Mouse (Mus musculus) lung, embryonic 14.5 days (tissue): ENCODE data around the gene Dmrtc2. TPM values are rescaled to one million over a fixed set of nuclear protein-coding genes. Genes with fewer than 3 reads are reported as not detected.
"Not testable (repeated sequence)": the region's sequence is repeated elsewhere in the genome, so short reads cannot be mapped to it uniquely, and the experiment has no call there.

Experiments used
- ATAC-seq: fragments of 200-750 bp; cut with Nextera tagmentation; 2 replicates; pipeline ENCODE4 v1.8.0; 2017; ENCODE audit warnings: mild to moderate bottlenecking, moderate TSS enrichment, moderate library complexity; ENCODE audit not compliant: insufficient read depth
- DNase-seq: peaks from one replicate; pipeline ENCODE4 v3.0.0-alpha.2; 2015
- H3K27ac ChIP-seq: fragments of 300-500 bp; sonication (generic); 2 replicates; pipeline ENCODE4 v1.5.1; 2014; ENCODE audit warnings: low read depth, mild to moderate bottlenecking, moderate library complexity
- H3K27me3 ChIP-seq: fragments of 300-500 bp; sonication (generic); 2 replicates; pipeline ENCODE4 v1.6.1; 2014; ENCODE audit warnings: low read length, control low read depth; ENCODE audit not compliant: insufficient read depth
- H3K36me3 ChIP-seq: fragments of 300-500 bp; sonication (generic); 2 replicates; pipeline ENCODE4 v1.6.1; 2014; ENCODE audit warnings: control low read depth; ENCODE audit not compliant: insufficient read depth
- H3K4me1 ChIP-seq: fragments of 300-500 bp; sonication (generic); 2 replicates; pipeline ENCODE4 v1.6.1; 2014; ENCODE audit warnings: antibody characterized with exemption, control low read depth; ENCODE audit not compliant: insufficient read depth
- H3K4me2 ChIP-seq: fragments of 300-500 bp; sonication (generic); 2 replicates; pipeline ENCODE4 v1.6.1; 2014; ENCODE audit warnings: mild to moderate bottlenecking
- H3K4me3 ChIP-seq: fragments of 300-500 bp; sonication (generic); 2 replicates; pipeline ENCODE4 v1.5.1; 2014; ENCODE audit warnings: low read depth, low read length
- H3K9ac ChIP-seq: fragments of 300-500 bp; sonication (generic); 2 replicates; pipeline ENCODE4 v1.6.1; 2014
- H3K9me3 ChIP-seq: fragments of 300-500 bp; sonication (generic); 2 replicates; pipeline ENCODE4 v1.6.1; 2016; ENCODE audit warnings: low read depth, low read length, control low read depth
- CTCF ChIP-seq: IDR thresholded peaks from 2 replicates; pipeline ENCODE4 v1.5.1; 2016; ENCODE audit warnings: antibody characterized with exemption, low read depth
- WGBS: fragments of 180-500 bp; shearing (Covaris S2); extraction: QIAGEN DNeasy Blood & Tissue Kit; methylation state at CpG from one replicate; pipeline ENCODE4 v1.1.7; 2014; 5-methylcytosine and 5-hydroxymethylcytosine counted together
- polyA plus RNA-seq: library from polyadenylated mRNA; unstranded; fragments of >200 nt; fragmentation: Nextera tagmentation; extraction: Ambion mirVana; gene quantifications from 2 replicates; pipeline ENCODE4 v1.2.1, GENCODE M21; 2014

Dmrtc2 gene
- not detected in 2 replicates for polyA plus RNA-seq

DNA sequence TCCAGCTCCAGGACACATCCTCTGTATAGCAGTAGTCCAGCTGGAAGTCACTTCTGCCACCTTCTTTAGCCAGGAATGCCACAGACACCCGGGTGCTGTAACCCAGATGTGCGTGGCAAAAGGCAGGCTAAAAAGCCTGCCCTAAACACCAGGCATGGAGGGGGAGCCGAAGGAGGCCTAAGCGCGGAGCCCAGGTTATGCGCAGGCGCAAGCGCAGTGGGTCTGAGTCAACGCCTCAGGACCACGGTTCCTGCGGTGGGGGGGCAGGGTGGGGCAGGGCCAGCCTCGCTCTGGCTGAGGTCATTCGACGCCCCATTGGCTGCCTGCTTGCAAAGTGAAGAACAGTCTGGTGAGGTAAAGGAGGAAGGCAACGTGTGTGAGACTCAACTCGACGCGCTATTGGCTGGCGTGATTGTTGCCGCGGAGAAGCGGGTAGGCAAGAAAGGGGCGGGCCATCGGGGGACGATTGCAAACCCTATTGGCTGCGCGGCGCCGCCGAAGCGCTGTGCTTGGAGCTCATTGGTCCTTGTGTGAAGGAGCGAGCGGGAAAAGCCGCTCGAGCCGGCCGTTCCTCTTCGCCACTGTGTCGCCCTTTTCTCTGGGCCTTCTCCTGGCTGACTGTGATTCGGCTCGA lies at the start of gene Dmrtc2, which contains the start of gene Lypd4:
Gene Dmrtc2 (plus strand): TSS at position 526 of the 634 bp plus-strand sequence.
Gene Lypd4 (minus strand): TSS at position 410 of the 634 bp plus-strand sequence.
- no peak within 1 kb of the TSS for H3K9ac ChIP-seq
- WGBS = 44% methylated on average over 39 of the region's 41 CpGs
- no peak for ATAC-seq

DNA sequence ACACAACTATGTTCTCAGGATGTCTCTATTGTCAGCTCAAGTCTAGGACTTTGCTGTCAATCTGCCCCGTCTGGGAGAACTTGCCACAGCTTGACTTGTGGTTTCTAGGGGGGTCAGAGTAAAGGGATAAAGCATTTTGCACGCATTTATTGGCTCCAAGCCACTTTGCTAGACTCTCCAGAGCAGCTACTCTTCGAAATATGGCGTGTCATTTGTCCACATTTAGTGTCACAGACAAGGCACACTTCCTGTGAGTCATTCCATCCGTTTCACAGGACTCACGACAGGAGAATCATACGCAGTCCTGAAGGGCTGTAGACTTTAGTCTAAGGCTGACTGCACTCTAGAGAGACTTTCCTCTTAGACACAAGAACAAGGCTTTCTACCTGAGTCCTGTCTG lies 45.4 kb upstream of the Dmrtc2 start:
- Histone ChIP-seq H3K27ac (no peak overlapping the region), H3K9me3 (no peaks in the 10 kb centered on the region), H3K9ac (no peak overlapping the region), H3K4me3 (no peak overlapping the region), H3K36me3 (no peaks in the 10 kb centered on the region), H3K4me1 (no peaks in the 10 kb centered on the region), H3K4me2 (no peak overlapping the region), H3K27me3 (no peaks in the 10 kb centered on the region)
- no peak for TF ChIP-seq CTCF
- DNase-seq (no peak), ATAC-seq (no peak)
- WGBS = 54% methylated on average over 7 of the region's 7 CpGs

More for the DNA sequence above, at the start of gene Dmrtc2, which contains the start of gene Lypd4:
- H3K9me3 ChIP-seq = no peaks in the 10 kb centered on the region
- H3K4me2 ChIP-seq = no peak within 1 kb of the TSS
- H3K4me1 ChIP-seq = no peaks in the 10 kb centered on the region
- H3K27ac ChIP-seq = no peak within 1 kb of the TSS
- no peaks in the 10 kb centered on the region for H3K36me3 ChIP-seq
- TF ChIP-seq CTCF = no peak
- no peaks in the 10 kb centered on the region; the same call in none of the 2 replicates for H3K27me3 ChIP-seq
- DNase-seq = no peak
- no peak within 1 kb of the TSS for H3K4me3 ChIP-seq

DNA sequence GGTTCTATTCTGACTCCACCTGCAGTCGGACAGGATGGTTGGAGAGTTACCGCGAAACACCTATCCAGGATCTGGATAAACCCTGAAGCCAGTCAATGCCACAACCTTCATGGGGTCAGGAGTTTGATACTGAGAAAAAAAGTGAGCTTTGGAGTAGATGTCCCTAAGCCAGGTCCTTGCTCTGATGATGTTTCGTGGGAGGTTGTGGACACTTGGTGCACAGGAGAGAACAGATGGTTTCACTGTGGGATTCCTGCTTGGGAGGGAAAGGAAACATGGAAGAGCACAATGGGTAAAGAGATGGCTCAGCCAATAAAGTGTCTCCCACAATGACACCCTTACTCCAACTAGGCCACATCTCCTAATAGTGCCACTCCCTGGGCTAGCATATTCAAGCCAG lies 42.7 kb upstream of the Dmrtc2 start:
- H3K36me3 ChIP-seq = no peaks in the 10 kb centered on the region
- no peak overlapping the region for H3K27ac ChIP-seq
- WGBS = 91% methylated on average over 4 of the region's 4 CpGs
- H3K4me3 ChIP-seq = no peak overlapping the region
- DNase-seq = no peak
- no peak for TF ChIP-seq CTCF
- H3K4me2 ChIP-seq = no peak overlapping the region
- no peak overlapping the region for H3K9ac ChIP-seq
- no peaks in the 10 kb centered on the region for H3K27me3 ChIP-seq
- H3K9me3 ChIP-seq = no peaks in the 10 kb centered on the region
- no peak for ATAC-seq
- no peaks in the 10 kb centered on the region for H3K4me1 ChIP-seq

DNA sequence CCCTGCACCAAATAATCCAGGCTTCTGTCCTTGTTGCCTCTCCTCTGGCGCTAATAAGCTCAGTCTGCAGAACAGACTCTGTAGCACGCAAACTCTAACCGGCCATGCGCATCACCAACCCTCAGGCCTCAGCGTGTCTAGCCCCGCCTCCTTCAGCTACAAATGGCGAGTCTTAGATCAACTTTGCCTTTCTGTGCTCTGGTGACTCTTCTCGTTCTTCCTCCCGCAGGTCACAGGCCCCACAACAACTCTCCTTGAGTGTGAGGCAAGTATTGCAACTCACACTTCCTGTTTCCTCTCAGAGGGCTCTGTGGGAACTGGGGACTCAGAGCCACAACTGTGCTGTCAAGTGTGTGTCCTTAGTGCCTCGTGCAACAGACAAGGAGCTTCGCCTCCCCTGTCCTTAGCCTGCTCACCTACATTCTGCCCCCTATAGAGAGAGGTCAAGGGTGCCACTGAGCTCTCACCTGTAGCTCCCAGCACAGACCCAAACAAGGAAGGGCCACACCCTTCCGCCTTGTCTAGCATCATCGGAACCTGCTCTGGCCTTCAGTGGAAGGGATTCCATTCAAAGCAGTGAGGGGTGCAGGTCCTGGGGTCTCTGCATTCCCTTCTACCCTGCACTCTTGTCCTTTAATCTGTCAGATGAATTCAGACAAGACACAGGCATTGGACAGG lies 31.0 kb upstream of the Dmrtc2 start:
- ATAC-seq, H3K4me3 ChIP-seq, DNase-seq, H3K4me2 ChIP-seq, H3K27me3 ChIP-seq, H3K9ac ChIP-seq, H3K36me3 ChIP-seq, H3K9me3 ChIP-seq, H3K27ac ChIP-seq, H3K4me1 ChIP-seq: not testable (repeated sequence)
- WGBS = 60% methylated on average over 11 of the region's 13 CpGs

DNA sequence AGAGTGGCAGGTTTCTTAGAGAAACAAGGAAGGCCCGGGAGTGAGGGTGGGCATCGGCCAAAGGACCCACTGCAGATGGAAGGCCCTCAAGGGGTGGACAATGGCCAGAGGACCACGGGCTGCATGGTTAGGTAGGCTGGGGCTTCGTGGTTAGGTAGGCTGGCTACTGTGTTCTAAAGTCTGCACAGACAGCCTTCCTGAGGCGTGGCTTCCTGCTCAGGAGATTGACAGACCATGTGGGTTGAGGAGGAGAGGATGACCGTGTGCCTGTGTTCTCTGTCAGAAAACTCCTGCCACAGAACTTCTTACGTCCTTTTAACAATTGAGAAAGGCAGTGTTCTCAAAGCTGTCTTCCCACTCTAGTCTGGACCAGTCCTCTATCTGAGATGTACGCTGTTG lies 30.4 kb upstream of the Dmrtc2 start:
- Histone ChIP-seq H3K4me1 (no peaks in the 10 kb centered on the region), H3K9ac (no peak overlapping the region), H3K9me3 (no peaks in the 10 kb centered on the region), H3K27ac (no peak overlapping the region), H3K36me3 (no peaks in the 10 kb centered on the region), H3K4me2 (no peak overlapping the region), H3K4me3 (no peak overlapping the region), H3K27me3 (no peaks in the 10 kb centered on the region)
- ATAC-seq = no peak
- no peak for DNase-seq
- TF ChIP-seq CTCF = no peak
- 75% methylated on average over 8 of the region's 8 CpGs for WGBS

DNA sequence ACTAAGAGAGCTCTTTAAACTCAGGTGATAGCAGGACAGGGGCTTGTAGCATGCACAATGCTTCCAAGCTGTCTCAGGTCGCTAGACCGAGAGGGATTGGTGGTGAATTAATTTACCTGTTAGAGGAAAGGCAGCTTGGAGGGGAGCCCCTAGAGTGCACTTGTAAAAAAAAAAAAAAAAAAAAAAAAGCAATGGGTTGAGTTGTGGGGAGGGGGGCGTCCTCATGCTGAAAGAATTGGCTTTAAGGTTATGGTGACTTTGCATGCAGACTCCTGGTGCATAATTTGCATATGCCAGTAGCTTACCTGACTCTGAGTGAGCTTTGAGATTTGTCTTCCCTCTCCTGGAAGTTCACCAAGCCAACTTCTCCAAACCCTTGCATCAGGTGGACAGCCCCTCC lies 29.5 kb upstream of the Dmrtc2 start:
- Histone ChIP-seq H3K4me3 (no peak overlapping the region), H3K36me3 (no peaks in the 10 kb centered on the region), H3K27ac (no peak overlapping the region), H3K9me3 (no peaks in the 10 kb centered on the region), H3K4me2 (no peak overlapping the region), H3K4me1 (no peaks in the 10 kb centered on the region), H3K9ac (no peak overlapping the region), H3K27me3 (no peaks in the 10 kb centered on the region)
- no peak for TF ChIP-seq CTCF
- WGBS = 57% methylated on average over 3 of the region's 3 CpGs
- no peak for ATAC-seq
- DNase-seq = no peak

DNA sequence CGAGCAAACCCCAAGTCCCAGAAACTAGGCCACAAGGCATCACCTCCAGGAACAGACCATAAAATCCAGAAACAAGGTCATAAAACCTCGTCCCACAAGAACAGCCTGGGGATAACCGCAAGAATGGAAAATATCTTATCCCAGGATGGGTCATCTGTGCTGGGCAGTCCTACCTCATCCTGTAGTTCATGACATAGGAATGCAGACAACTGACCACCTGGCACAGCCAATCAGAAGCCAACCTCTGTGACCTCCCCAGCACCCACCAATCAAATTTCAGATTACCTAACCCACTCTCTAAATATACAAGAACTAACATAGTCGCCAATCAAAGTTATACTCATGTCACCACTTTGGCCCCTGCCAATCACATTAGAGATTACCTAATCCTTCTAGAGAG lies 28.8 kb upstream of the Dmrtc2 start:
- H3K4me2 ChIP-seq = no peak overlapping the region
- TF ChIP-seq CTCF = no peak
- H3K4me3 ChIP-seq = no peak overlapping the region
- H3K36me3 ChIP-seq = no peaks in the 10 kb centered on the region
- no peak for ATAC-seq
- no peak overlapping the region for H3K9ac ChIP-seq
- DNase-seq = no peak
- H3K9me3 ChIP-seq = no peaks in the 10 kb centered on the region
- no peaks in the 10 kb centered on the region for H3K4me1 ChIP-seq
- WGBS = 78% methylated on average over 4 of the region's 4 CpGs
- no peaks in the 10 kb centered on the region for H3K27me3 ChIP-seq
- H3K27ac ChIP-seq = no peak overlapping the region
